Mouse (Mus musculus) MEL (cell line): ENCODE measurements around the gene Smyd3. TPM values are rescaled to one million over a fixed set of nuclear protein-coding genes. Genes with fewer than 3 reads are reported as not detected.

ENCODE experiments used
- DNase-seq: peaks from one replicate; pipeline ENCODE4 v3.0.0; 2011; ENCODE audit warnings: low read depth, low spot score
- H3K27ac ChIP-seq: 2 replicates; pipeline ENCODE4 v1.5.1; 2012; ENCODE audit warnings: low read depth, mild to moderate bottlenecking, control low read depth, low read length, moderate library complexity; ENCODE audit not compliant: control insufficient read depth
- H3K27me3 ChIP-seq, 2 experiments: fragments of 150-350 bp in 1 of 2; sonication (generic) in 1 of 2; 2 replicates each; pipeline ENCODE4 v1.6.1; 2012; ENCODE audit warnings: low read length in 2 of 2, mild to moderate bottlenecking in 2 of 2, improper control_type of control experiment in 1 of 2, moderate library complexity in 1 of 2; ENCODE audit not compliant: insufficient read depth in 2 of 2, control insufficient read depth in 1 of 2
- H3K36me3 ChIP-seq, 2 experiments: 2 replicates each; pipeline ENCODE4 v1.6.1; 2012 to 2014; ENCODE audit warnings: low read length in 2 of 2, improper control_type of control experiment in 1 of 2, inconsistent platforms in 1 of 2, mild to moderate bottlenecking in 1 of 2; ENCODE audit not compliant: insufficient read depth in 2 of 2, control insufficient read depth in 1 of 2
- H3K4me1 ChIP-seq, 2 experiments: fragments of 150-350 bp in 1 of 2; sonication (generic) in 1 of 2; 2 replicates each; pipeline ENCODE4 v1.6.1; 2012; ENCODE audit warnings: low read length in 2 of 2, improper control_type of control experiment in 1 of 2, mild to moderate bottlenecking in 1 of 2; ENCODE audit not compliant: insufficient read depth in 2 of 2, control insufficient read depth in 1 of 2
- H3K4me3 ChIP-seq, 2 experiments: fragments of 150-350 bp in 1 of 2; sonication (generic) in 1 of 2; 2 replicates each; pipeline ENCODE4 v1.5.1; 2012; ENCODE audit warnings: low read depth in 2 of 2, low read length in 2 of 2, mild to moderate bottlenecking in 2 of 2, moderate library complexity in 2 of 2, control low read depth in 1 of 2, improper control_type of control experiment in 1 of 2; ENCODE audit not compliant: control insufficient read depth in 1 of 2, insufficient read depth in 1 of 2
- H3K79me2 ChIP-seq: 2 replicates; pipeline ENCODE4 v1.6.1; 2012; ENCODE audit warnings: mild to moderate bottlenecking, low read length, moderate library complexity; ENCODE audit not compliant: control insufficient read depth, poor library complexity, insufficient read depth
- H3K9ac ChIP-seq: 2 replicates; pipeline ENCODE4 v1.6.1; 2012; ENCODE audit warnings: low read depth, mild to moderate bottlenecking, control low read depth, low read length, moderate library complexity; ENCODE audit not compliant: control insufficient read depth, poor library complexity, severe bottlenecking
- H3K9me3 ChIP-seq: fragments of 150-350 bp; sonication (generic); replicated peaks from 2 replicates; pipeline ENCODE4 v1.6.1; 2012; ENCODE audit warnings: mild to moderate bottlenecking, low read length, improper control_type of control experiment, moderate library complexity; ENCODE audit not compliant: insufficient read depth
- BHLHE40 ChIP-seq: IDR thresholded peaks from 2 replicates; pipeline ENCODE4 v1.6.1; 2012; ENCODE audit warnings: low read depth, mild to moderate bottlenecking, inconsistent platforms, low read length, improper control_type of control experiment, borderline replicate concordance
- CHD1 ChIP-seq: IDR thresholded peaks from 2 replicates; pipeline ENCODE4 v1.6.1; 2012; ENCODE audit warnings: low read depth, mild to moderate bottlenecking, inconsistent platforms, low read length, improper control_type of control experiment
- CHD2 ChIP-seq: IDR thresholded peaks from 2 replicates; pipeline ENCODE4 v1.6.1; 2011; ENCODE audit warnings: low read length, improper control_type of control experiment
- CTCF ChIP-seq, 3 experiments: IDR thresholded peaks in 2 of 3; conservative IDR thresholded peaks in 1 of 3; 2 replicates each; pipeline ENCODE4 v1.5.1; 2011 to 2012; ENCODE audit warnings: low read length in 3 of 3, low read depth in 2 of 3, mild to moderate bottlenecking in 2 of 3, improper control_type of control experiment in 1 of 3, inconsistent platforms in 1 of 3, mixed read lengths in 1 of 3, moderate library complexity in 1 of 3; ENCODE audit not compliant: control insufficient read depth in 1 of 3, insufficient read depth in 1 of 3, poor library complexity in 1 of 3, severe bottlenecking in 1 of 3
- E2F4 ChIP-seq: IDR thresholded peaks from 2 replicates; pipeline ENCODE4 v1.6.1; 2011; ENCODE audit warnings: low read depth, low read length, improper control_type of control experiment, borderline replicate concordance
- EP300 ChIP-seq, 2 experiments: IDR thresholded peaks; 2 replicates each; pipeline ENCODE4 v1.6.1; 2011; ENCODE audit warnings: improper control_type of control experiment in 2 of 2, low read length in 2 of 2, low read depth in 1 of 2, mild to moderate bottlenecking in 1 of 2
- ETS1 ChIP-seq: IDR thresholded peaks from 2 replicates; pipeline ENCODE4 v1.6.1; 2012; ENCODE audit warnings: low read depth, mild to moderate bottlenecking, inconsistent platforms, low read length, improper control_type of control experiment, moderate library complexity
- HCFC1 ChIP-seq: IDR thresholded peaks from 2 replicates; pipeline ENCODE4 v1.6.1; 2012; ENCODE audit warnings: low read depth, mild to moderate bottlenecking, inconsistent platforms, low read length, improper control_type of control experiment, moderate library complexity
- JUND ChIP-seq: IDR thresholded peaks from 2 replicates; pipeline ENCODE4 v1.6.1; 2011; ENCODE audit warnings: low read depth, mild to moderate bottlenecking, improper control_type of control experiment, low read length
- MAZ ChIP-seq: IDR thresholded peaks from 2 replicates; pipeline ENCODE4 v1.6.1; 2012; ENCODE audit warnings: low read depth, mild to moderate bottlenecking, inconsistent platforms, low read length, improper control_type of control experiment
- MYC ChIP-seq: IDR thresholded peaks from 2 replicates; pipeline ENCODE4 v1.6.1; 2011; ENCODE audit warnings: low read depth, mild to moderate bottlenecking, low read length, improper control_type of control experiment, moderate library complexity
- NELFE ChIP-seq: IDR thresholded peaks from 2 replicates; pipeline ENCODE4 v1.6.1; 2011; ENCODE audit warnings: low read depth, low read length, improper control_type of control experiment
- NRF1 ChIP-seq: IDR thresholded peaks from 2 replicates; pipeline ENCODE4 v1.6.1; 2014; ENCODE audit warnings: low read depth, mild to moderate bottlenecking, inconsistent platforms, low read length, improper control_type of control experiment, moderate library complexity; ENCODE audit not compliant: poor library complexity, insufficient read depth, severe bottlenecking
- POLR2A ChIP-seq, 2 experiments: IDR thresholded peaks; 2 replicates each; pipeline ENCODE4 v1.6.1; 2011 to 2012; ENCODE audit warnings: low read length in 2 of 2, mild to moderate bottlenecking in 2 of 2, control low read depth in 1 of 2, improper control_type of control experiment in 1 of 2, low read depth in 1 of 2, moderate library complexity in 1 of 2; ENCODE audit not compliant: control insufficient read depth in 1 of 2, insufficient read depth in 1 of 2, poor library complexity in 1 of 2
- POLR2AphosphoS2 ChIP-seq: IDR thresholded peaks from 2 replicates; pipeline ENCODE4 v1.6.1; 2011; ENCODE audit warnings: low read length, improper control_type of control experiment
- POLR2AphosphoS5 ChIP-seq: IDR thresholded peaks from 2 replicates; pipeline ENCODE4 v1.6.1; 2012; ENCODE audit warnings: low read depth, borderline replicate concordance, mild to moderate bottlenecking, inconsistent platforms, low read length, moderate library complexity, mixed read lengths
- RAD21 ChIP-seq: IDR thresholded peaks from 2 replicates; pipeline ENCODE4 v1.6.1; 2011; ENCODE audit warnings: mild to moderate bottlenecking, low read depth, low read length, improper control_type of control experiment
- RCOR1 ChIP-seq: IDR thresholded peaks from 2 replicates; pipeline ENCODE4 v1.6.1; 2012; ENCODE audit warnings: low read depth, mild to moderate bottlenecking, inconsistent platforms, low read length, improper control_type of control experiment
- SMC3 ChIP-seq: IDR thresholded peaks from 2 replicates; pipeline ENCODE4 v1.6.1; 2011; ENCODE audit warnings: low read depth, low read length, improper control_type of control experiment
- TAL1 ChIP-seq: IDR thresholded peaks from 2 replicates; pipeline ENCODE4 v1.6.1; 2012; ENCODE audit warnings: mild to moderate bottlenecking, inconsistent platforms, low read length, moderate library complexity, mixed read lengths
- TBP ChIP-seq: IDR thresholded peaks from 2 replicates; pipeline ENCODE4 v1.8.0; 2011; ENCODE audit warnings: low read depth, low read length, improper control_type of control experiment
- ZC3H11A ChIP-seq: IDR thresholded peaks from 2 replicates; pipeline ENCODE4 v1.6.1; 2012; ENCODE audit warnings: low read depth, mild to moderate bottlenecking, inconsistent platforms, low read length, improper control_type of control experiment
- ZMIZ1 ChIP-seq: IDR thresholded peaks from 2 replicates; pipeline ENCODE4 v1.6.1; 2012; ENCODE audit warnings: low read depth, mild to moderate bottlenecking, inconsistent platforms, low read length, improper control_type of control experiment, moderate library complexity
- ZNF384 ChIP-seq: IDR thresholded peaks from 2 replicates; pipeline ENCODE4 v1.6.1; 2012; ENCODE audit warnings: low read depth, mild to moderate bottlenecking, inconsistent platforms, low read length, improper control_type of control experiment
- polyA plus RNA-seq, 2 experiments: library from polyadenylated mRNA; stranded (reverse) in 1 of 2; unstranded in 1 of 2; fragments of >175 nt in 1 of 2; fragments of >200 nt in 1 of 2; gene quantifications; 2 replicates each; pipeline versions ENCODE4 v1.2.1 to v1.2.4; 2012; ENCODE audit warnings: low replicate concordance in 2 of 2, low read depth in 1 of 2; ENCODE audit not compliant: insufficient read length in 2 of 2, insufficient read depth in 1 of 2, missing spikeins in 1 of 2
- total RNA-seq: library from RNA; depleted of rRNA; stranded (reverse); fragments of 300-350 nt; gene quantifications from 2 replicates; pipeline ENCODE4 v1.2.3, GENCODE M21; 2012

Smyd3 gene
- total and polyA plus RNA-seq, 3 experiments: 13.3 to 18.2 TPM; not detected in 1

GRCm38 (mm10) chr1:179087033-179087998, 430.5 kb downstream of the Smyd3 start:
- peaks cover 2 to 20% of the 10 kb centered on the region in 2 experiments for H3K36me3 ChIP-seq
- no peak overlapping the region for H3K4me3 ChIP-seq
- TF ChIP-seq POLR2A (IDR thresholded peaks at IDR 0.05; ENCODE audit: control insufficient read depth in 1 of 2, insufficient read depth in 1 of 2, low read depth in 1 of 2, low read length in 2 of 2, poor library complexity in 1 of 2) (no peak), MAZ (0 out of 2 replicates have a peak, but pooled peaks have one; percentile 28), SMC3 (peak; percentile 68), ZC3H11A (peak; percentile 55), RCOR1 (0 out of 2 replicates have a peak, but pooled peaks have one; percentile 36), RAD21 (peak; percentile 73), HCFC1 (0 out of 2 replicates have a peak, but pooled peaks have one; percentile 28), BHLHE40 (no peak), EP300 (IDR thresholded peaks at IDR 0.05; ENCODE audit: low read depth in 1 of 2, low read length in 2 of 2) (peak in 1 of 2 experiments; percentile 52; a peak in 2 of 4 replicates), CHD2 (peak; percentile 58), NELFE (0 out of 2 replicates have a peak, but pooled peaks have one; percentile 28), MYC (0 out of 2 replicates have a peak, but pooled peaks have one; percentile 26), ETS1 (peak; percentile 38; the same call in 1 of the 2 replicates), CTCF (IDR thresholded peaks at IDR 0.05 in 2 of 3, conservative IDR thresholded peaks at IDR 0.05 in 1 of 3; ENCODE audit: control insufficient read depth in 1 of 3, insufficient read depth in 1 of 3, low read depth in 2 of 3, low read length in 3 of 3, poor library complexity in 1 of 3, severe bottlenecking in 1 of 3) (peak; percentile 43 to 79 (median 45)), JUND (no peak)
- H3K79me2 ChIP-seq: no peaks in the 10 kb centered on the region
- peak overlapping the region; percentile 17; the same call in 1 of the 2 replicates for H3K9ac ChIP-seq
- peak overlapping the region; percentile 63 for H3K27ac ChIP-seq
- DNase-seq: peak; percentile 81
- H3K4me1 ChIP-seq: peaks cover 15 to 22% of the 10 kb centered on the region in 2 experiments
- no peaks in the 10 kb centered on the region for H3K27me3 ChIP-seq
- no peaks in the 10 kb centered on the region for H3K9me3 ChIP-seq

GRCm38 (mm10) chr1:179086208-179086607, 431.6 kb downstream of the Smyd3 start:
- no peak overlapping the region for H3K9ac ChIP-seq
- DNase-seq: no peak
- H3K27ac ChIP-seq: no peak overlapping the region
- H3K36me3 ChIP-seq: peaks cover 2 to 20% of the 10 kb centered on the region in 2 experiments
- no peaks in the 10 kb centered on the region for H3K79me2 ChIP-seq
- TF ChIP-seq POLR2AphosphoS2: no peak
- no peak for TF ChIP-seq NELFE
- no peak for TF ChIP-seq HCFC1
- TF ChIP-seq NRF1: no peak
- no peak for TF ChIP-seq ETS1
- TF ChIP-seq TBP: no peak
- TF ChIP-seq POLR2A (IDR thresholded peaks at IDR 0.05; ENCODE audit: control insufficient read depth in 1 of 2, insufficient read depth in 1 of 2, low read depth in 1 of 2, low read length in 2 of 2, poor library complexity in 1 of 2): no peak
- no peak for TF ChIP-seq POLR2AphosphoS5
- TF ChIP-seq CHD2: no peak
- no peak for TF ChIP-seq ZMIZ1
- no peak for TF ChIP-seq CHD1
- no peak for TF ChIP-seq ZNF384
- no peak for TF ChIP-seq TAL1
- TF ChIP-seq EP300 (IDR thresholded peaks at IDR 0.05; ENCODE audit: low read depth in 1 of 2, low read length in 2 of 2): no peak
- no peak for TF ChIP-seq E2F4
- no peak overlapping the region for H3K4me3 ChIP-seq
- H3K9me3 ChIP-seq: no peaks in the 10 kb centered on the region
- H3K27me3 ChIP-seq: no peaks in the 10 kb centered on the region
- peaks cover 15 to 22% of the 10 kb centered on the region in 2 experiments for H3K4me1 ChIP-seq
